Mouse (Mus musculus): ENCODE results near the gene Taar5.

GRCm38 (mm10) chr10:23964921-23965610, 5.4 kb upstream of the Taar5 start:
- TF ChIP-seq CTCF (IDR thresholded peaks at IDR 0.05; ENCODE audit: borderline replicate concordance, insufficient read depth, low read depth, low read length): no peak
- no peak for TF ChIP-seq POLR2A (IDR thresholded peaks at IDR 0.05; ENCODE audit: borderline replicate concordance, insufficient read depth, low read length)

Data from cerebellum, adult 2 months (tissue).